Mouse (Mus musculus): ENCODE data around the gene Tlr12.
"Not testable (repeated sequence)": the region's sequence is repeated elsewhere in the genome, so short reads cannot be mapped to it uniquely, and the experiment has no call there.

The Tlr12 gene

DNA sequence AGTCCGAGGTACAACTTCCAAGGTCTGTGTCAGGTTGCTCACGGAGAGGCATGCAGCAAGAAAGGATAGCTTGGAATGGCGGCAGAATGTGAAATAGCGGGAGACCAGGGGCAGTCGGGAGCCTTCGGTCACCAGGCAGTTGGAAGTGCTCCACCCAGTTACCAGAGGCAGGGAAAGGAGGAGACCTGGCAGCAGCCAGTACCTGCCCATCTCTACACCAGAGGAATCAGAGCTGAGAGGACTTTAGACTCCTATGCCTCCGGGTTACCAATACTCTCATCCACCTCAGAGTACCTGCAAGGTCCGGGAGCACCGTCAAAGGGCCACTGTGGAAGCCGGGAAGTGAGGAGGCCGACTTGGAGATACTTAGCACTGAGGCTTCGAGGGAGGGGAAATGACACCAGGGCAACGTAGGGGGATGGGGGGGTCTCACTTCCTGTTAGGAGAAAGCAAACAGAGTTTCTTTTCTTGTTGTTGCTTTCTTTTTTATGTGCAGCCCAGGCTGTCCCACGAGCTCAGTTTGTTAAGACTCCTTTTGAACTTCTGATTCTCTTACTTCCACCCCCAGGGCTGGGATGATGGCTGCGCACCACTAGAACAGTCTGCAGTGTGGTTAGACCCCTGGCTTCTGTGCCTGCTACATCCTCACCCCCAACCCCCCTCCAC is at the start of gene Tlr12:
Gene Tlr12, minus strand, starts transcription at position 374 of the 666 bp plus-strand sequence.
- no peak for DNase-seq (ENCODE audit: low spot score in 2 of 2)

DNA sequence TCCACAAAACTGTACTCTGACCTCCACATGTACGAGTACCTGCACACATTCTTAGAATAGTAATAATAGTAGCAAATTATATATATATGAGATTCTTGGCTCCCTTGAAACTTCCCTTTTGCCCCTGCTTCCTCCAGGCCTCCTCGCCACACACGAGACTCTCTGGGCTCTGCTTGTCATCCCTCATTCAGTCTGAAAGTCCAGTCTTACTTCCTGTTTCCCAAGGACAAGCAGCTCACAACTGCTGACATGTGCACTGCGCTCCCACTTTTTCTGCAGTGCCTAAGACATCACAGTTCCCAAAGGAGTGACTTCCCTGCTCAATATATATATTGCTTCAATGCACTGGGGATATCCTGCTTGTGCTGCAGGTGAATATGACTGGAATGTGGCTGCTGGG is 48.8 kb upstream of the Tlr12 start:
- not testable (repeated sequence) for DNase-seq (ENCODE audit: low spot score in 2 of 2)

DNA sequence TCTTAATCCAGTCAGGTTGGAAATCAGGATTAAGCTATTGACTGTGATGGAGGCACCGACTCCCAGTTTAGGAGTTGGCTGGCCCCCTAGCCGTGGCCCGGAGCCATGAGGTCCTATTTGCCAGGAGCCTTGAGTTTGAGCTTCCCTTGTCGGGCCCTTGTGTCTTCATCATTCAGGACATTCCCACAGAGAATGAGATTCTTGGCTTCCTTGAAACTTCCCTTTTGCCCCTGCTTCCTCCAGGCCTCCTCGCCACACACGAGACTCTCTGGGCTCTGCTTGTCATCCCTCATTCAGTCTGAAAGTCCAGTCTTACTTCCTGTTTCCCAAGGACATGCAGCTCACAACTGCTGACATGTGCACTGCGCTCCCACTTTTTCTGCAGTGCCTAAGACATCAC is 47.9 kb upstream of the Tlr12 start:
- DNase-seq (ENCODE audit: low spot score in 2 of 2), result peak in 1 of 2 experiments; percentile 43

DNA sequence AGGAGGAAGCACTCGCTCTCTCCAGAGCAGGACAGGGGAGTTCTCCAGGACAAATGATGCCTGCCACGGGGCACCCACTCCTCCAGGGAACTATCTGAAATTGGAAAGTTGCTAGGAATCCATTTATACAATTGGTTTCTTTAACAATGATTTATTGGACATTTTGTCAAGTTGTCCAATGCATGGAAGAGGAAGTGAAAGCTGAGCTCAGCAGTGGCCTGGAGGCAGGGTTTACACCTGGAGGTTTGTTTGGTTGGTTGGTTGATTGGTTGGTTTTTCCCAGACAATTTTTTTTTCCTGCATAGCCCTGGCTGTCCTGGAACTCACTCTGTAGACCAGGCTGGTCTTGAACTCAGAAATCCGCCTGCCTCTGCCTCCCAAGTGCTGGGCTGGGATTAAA is 45.6 kb upstream of the Tlr12 start:
- DNase-seq (ENCODE audit: low spot score in 2 of 2), result no peak

DNA sequence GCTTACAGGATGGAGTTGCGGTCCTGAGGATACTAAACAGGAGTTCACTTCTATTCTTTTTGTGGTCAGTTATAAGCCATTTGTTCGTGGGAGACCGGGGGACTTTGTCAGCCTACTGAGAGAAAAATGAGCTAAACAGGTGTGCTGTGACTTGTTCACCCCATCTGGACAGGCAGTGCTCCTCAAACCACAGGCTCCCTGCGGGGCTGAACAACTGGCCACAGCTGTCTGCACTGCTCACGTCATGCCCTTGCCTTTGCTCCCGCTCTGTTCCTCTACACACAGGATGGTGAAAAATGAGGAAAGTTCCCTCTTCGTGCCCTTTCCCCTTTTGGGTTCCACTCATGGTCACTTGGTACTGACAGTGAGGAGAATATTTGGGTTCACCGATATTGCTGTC is 42.6 kb upstream of the Tlr12 start:
- no peak for DNase-seq (ENCODE audit: low spot score in 2 of 2)

DNA sequence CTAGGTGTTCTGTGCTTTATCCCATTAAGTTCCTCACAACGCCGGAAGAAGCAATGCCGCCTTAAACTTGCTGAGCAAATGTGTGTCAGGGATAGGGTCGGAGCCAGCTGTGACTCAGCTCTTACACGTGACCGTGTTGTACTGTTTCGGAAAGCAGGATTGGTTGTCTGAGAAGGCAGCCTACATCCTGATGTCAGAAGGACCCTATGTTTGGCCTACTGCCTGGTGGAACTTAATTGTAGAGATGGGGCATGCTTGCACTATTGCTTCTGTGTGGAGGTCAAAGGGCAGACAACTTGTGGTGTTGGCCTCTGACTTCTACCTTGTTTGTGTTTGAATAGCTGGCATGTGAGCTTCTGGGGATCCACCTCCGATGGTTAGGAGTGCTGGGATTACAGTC is 41.8 kb upstream of the Tlr12 start:
- no peak for DNase-seq (ENCODE audit: low spot score in 2 of 2)

DNA sequence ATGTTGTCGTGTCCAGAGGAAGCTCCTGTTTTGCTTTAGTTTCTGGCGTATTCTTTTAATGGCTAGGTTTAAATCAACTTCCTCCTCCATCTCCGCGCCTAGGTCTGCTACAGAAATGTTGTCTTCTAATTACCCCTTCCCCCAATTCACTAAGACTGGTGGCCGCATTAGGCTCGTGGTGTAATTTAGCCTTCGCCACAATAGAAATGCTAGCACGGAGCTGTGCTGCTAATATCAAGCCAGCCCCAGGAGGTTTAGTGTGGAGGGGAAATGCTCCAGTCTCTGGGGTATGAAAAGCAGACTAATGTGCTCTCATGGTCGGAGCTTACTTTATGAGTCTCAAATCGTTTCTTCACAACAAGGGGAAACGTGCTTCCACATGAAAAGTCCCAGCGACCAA is 37.0 kb upstream of the Tlr12 start:
- DNase-seq (ENCODE audit: low spot score in 2 of 2), result no peak

DNA sequence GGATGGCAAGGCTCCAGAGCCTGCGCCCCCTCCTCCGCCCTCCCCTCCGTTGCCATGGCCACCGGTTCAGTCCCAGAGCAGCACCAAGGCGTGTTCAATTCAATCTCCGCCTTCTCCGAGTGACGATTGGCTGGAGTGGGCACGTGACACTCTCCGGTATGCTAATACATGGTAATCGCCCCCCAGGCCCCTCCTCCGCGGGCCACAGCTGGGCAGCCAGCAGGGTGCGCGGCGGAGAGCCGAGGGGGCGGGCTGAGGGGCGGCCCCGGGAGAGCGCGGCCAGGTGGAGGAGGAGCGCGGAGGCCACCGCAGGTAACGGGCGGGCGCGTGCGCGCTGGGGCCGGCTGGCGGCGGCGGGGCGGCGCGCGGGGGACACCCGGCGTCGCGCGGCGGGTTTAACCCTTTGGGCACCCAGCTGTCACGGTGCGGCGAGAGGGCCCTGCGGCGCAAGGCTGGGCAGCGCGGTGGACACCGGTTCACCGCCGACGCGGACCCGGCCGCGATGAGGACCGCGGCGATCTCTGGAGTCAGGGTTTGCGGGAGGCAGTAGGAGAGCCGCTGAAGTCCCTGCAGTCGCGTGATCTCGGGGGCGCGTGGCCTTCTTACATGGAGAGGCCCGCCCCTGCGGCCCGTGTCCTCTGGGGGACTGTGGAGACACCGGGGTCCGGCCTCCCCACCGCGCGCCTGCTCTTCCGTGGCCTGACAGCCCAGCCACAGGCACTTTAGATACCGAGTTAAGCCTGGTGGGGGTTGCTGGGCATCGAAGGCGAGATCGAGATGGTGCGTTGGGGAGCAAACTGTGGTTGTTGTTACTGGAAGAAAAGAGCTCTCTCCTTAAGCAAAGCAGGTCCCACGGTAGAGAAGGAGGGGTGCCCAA is 36.3 kb upstream of the Tlr12 start, which contains the start of gene Phc2:
Gene Phc2, plus strand, starts transcription at position 198 of the 877 bp plus-strand sequence.
- DNase-seq (ENCODE audit: low spot score in 2 of 2), result peak; percentile 84 to 93

DNA sequence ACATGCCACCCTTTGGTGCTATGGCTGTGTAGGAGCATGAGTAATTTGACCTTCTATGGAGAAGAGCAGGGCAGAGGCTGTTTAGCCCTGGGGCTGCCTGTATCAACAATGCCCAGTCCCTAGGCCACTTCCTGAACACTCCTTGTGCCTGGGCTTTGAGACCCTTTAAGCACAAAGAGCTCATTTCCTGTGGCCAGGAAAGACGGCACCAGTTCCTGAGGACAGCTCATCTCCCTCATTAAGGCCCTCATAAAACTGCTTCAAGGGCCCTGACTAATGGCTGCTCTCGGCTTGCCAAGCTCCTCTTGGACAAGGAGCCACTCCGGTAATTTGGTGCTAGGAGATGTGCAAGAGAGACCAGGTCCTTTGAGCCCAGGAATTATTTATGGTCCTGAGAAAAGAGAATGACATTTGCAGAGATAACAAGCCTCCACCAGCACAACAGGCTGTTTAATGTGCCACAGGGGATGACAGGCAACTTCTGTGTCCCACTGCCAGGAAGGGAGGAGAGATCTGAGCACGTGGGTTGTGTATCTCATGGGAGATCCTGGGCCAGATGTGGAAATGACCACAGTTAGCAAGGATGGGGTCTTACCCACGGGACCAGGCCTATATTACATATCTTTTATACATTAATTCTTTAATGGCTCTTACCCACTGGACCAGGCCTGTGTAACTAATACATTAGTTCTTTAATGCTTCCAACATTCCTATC is 34.3 kb upstream of the Tlr12 start:
- DNase-seq (ENCODE audit: low spot score in 2 of 2), result no peak

DNA sequence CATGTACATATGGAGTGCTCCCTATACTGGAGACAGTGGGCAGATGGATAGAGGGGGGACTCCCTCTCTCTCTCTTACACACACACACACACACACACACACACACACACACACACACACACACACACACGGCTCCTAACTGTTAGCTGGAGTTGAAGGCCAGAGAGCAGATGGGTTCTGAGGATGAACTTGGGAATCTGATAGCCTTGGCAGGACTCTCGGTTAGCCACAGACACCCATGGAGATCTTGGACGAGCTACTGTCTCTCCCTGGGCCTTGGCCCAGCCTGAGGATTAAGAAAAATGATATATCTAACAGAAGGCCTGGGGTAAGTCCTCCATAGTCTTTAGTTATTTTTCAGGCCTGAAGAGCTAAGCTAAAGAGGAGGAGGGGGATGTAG is 33.1 kb upstream of the Tlr12 start:
- peak in 1 of 2 experiments; percentile 72 for DNase-seq (ENCODE audit: low spot score in 2 of 2)

DNA sequence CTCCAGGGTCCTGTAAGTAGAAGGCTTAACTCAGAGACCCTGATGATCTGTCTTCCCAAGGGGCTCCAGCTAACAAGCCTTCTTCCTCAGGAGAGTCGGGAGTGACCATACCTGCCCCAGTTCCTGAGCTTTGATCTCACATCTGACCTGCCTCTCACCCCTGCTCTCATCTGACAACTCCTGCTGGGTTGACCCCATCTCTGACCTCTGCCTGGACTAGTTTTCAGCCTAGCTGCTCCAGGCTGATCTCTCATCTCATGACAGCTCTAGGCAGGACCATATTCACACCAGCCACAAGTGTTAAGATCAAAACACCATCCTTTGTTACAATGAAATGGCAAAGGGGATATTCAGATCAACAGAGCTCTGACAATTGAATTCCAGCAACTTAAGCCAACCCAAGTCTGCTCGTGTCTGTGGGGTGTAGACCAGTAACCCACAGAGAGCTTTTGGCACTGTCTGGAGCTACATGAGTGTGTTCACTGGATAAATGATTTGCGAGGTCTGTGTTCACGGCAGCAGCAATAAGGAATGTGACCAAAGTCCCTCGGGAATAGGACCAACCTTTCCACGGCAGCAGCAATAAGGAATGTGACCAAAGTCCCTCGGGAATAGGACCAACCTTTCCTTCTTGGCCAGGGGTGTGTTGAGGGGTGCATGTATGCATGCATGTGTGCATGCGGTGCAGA is 30.3 kb upstream of the Tlr12 start:
- DNase-seq (ENCODE audit: low spot score in 2 of 2), result no peak

DNA sequence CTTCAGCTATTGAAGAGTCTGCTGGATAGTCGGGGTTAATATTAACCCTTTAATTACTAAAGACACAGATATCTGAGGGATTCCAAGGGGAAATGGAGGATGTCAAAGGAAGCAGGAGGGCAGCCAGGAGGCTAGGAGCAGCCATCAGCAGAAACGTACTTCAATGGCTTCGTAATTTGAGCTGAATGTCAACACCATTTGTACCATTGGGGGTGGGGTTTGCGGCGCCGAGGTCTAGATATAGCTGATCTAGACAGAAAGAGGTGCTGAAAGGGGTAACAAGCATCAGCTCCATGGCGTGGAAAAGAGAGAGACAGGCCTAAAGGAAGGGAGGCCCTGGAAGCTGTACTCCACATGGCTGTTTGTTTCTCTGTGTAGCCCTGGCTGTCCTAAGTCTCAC is 28.3 kb upstream of the Tlr12 start:
- DNase-seq (ENCODE audit: low spot score in 2 of 2), result no peak

DNA sequence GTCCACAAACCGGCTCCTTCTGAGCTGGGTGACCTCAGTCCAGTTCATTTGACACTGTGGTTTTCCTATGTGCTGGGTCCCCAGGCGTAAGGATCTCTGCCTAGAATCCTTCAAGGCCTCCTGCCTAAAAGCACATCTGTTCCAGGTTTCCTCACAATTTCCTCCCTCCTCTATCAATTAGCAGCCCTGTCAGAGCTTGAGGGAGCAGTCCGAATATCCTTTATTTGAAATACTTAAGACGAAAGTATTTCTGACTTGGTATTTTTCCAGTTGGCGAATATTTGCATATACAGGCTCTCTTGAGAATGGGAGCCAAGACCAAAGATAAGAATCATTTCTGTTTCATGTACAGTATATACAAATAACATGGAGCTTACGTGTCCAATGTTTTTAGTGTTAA is 27.5 kb upstream of the Tlr12 start:
- DNase-seq (ENCODE audit: low spot score in 2 of 2), result no peak

DNA sequence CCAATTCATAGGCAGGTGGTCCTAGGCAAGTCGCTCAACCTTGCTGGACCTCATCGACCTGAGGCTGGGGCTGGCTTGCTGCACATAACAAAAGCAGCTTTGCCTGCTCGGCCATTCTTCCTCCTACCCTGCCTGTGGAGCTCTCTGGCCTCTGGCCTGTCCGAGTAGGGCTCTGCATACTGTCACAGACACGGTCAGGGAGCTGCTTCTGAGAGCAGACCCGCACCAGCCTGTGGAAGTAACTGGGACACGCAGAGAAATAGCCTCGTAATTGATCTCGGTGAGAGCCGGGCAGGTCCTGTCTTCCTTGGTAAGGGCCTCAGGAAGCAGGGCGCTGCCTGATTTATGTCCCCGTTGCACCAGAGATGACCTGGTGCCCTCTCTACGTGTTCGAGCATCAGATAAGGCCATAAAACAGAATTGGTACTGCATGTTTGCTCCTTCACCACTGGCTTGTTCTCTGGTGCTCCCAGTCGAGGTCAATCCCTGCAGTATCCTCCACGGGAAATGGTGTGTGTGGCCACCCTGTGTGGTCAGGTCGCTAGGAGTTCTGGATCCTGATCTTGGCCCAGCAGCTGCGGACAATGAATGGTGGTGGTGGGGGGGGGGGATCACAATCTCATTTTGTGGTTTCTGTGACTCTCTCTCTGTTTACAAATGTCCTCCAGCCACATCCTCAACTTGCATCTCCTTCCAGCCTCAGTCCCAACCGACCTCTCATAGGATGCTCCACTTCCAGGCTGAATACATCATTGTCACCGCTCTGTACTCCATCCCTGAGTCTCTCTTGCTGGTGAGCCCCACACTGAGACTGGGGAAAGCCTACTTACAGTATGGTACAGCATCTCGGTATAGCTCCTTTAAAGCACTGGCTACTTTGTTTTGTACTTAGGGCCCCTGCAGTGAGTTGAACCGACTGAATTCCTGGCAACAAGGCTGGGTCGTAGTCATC is 23.6 kb upstream of the Tlr12 start:
- no peak for DNase-seq (ENCODE audit: low spot score in 2 of 2)

DNA sequence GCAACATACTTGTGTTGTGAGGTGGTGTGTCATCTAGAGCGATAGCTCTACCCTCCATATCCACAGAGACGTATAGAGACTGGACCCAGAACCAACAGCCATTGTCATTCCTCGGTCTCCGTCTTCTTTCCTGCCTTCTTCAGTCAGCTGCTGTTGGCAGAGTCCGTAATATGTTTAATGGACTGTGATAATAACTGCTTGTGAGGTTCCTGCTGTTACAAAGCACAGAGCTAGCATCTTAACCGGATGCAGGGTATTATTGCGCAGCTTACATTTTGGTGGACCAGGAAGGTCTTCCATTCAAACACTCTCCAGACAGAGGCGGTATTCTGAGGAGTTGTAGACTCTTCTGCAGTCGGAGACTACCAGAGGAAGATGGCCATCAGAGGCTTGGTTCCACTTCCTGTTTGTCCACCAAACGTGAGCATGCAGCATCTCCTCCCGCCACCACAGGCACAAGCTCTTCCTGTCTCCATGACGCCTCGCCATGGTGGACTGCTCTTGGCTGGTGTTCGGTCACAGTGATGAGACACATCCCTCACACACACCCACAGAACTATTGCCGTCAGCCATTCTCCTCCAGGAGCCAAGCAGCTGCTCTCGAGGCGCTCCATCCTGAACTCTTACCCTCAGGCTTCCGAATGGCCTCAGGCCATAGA is 20.0 kb upstream of the Tlr12 start:
- no peak for DNase-seq (ENCODE audit: low spot score in 2 of 2)

DNA sequence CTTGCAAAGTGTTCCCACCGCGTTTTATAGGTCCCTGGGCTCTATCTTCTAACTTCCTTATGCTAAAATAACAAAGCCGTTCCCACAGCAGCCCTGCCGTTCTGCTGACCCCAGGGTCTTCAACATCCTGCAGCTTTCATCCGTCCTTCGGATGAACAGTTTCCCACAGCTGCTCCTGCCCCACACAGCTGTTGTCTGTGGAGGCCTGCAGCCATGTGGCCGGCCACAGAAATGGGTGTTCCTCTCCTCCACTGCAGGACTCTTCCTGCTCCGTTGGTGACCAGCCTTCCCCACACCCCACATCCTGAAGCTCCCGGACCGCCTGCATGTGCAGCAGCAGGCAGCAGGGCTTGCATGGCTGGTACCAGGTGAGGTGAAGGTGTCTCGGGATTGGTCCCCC is 18.8 kb upstream of the Tlr12 start:
- DNase-seq (ENCODE audit: low spot score in 2 of 2), result no peak

DNA sequence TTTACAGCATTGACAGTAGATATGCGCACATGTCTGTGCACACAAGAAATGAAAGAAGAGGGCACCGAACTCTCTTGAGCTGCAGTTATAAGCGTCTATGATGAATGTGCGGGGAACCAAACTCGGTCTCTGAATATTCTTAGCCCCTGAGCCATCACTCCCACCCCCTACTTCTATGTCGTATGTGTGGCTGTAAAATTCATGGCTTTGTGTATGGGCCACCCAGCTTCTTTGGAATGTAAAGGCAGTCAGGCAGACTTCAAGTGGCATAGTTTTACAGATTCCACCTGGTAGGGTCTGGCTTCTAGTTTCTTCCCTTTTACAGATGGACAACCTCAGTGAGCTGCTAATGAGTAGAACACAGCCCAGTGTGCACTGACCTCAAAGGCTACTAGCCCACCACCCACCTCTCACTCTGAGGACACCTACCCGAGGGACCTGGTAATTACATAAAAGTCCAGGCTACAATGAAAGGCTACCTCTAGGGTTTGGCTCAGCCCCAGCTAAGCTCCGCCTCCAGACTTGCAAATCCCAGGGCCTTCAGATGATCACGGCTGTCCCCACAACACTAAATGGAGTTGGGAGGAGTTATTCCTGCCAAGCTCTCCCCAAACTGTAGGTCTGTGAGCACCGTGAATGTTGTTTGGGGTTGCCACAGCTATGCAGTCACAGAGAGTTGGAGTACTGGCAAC is 17.6 kb upstream of the Tlr12 start:
- DNase-seq (ENCODE audit: low spot score in 2 of 2), result no peak

DNA sequence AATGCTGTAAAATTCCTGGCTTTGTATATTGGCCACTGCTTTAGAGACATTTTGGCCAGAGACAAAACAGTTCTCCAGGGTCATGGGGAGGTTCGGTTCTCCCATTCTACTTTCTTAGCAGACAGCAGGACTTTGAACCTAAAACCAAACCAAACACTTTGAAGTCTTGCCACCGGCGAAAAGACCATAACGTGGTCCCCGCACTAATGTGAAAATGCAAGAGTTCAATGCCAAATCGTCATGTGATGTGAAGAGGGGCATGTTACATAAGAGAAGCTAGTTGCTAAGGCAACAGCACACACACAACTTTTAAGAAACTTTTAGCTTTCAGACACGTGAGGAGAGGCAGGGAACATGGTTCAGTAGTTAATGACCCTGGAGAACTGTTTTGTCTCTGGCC is 17.0 kb upstream of the Tlr12 start:
- DNase-seq (ENCODE audit: low spot score in 2 of 2), result no peak

DNA sequence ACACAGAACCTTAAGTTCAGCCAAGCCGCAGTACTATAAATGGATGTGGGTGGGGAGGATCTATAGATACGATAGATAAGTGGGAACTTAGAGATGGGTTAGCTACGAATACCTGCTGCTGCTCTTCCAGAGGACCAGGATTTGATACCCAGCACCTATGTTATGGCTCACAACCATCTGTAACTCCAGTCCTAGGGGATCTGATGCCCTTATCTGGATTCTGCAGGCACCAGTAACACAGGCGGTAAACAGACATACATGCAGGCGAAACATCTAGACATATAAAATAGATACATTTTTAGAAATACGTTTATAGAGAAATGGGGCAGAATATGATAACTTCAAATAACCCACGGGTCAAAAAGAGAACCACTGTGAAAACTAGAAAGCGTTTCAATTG is 2.7 kb upstream of the Tlr12 start:
- DNase-seq (ENCODE audit: low spot score in 2 of 2), result no peak

DNA sequence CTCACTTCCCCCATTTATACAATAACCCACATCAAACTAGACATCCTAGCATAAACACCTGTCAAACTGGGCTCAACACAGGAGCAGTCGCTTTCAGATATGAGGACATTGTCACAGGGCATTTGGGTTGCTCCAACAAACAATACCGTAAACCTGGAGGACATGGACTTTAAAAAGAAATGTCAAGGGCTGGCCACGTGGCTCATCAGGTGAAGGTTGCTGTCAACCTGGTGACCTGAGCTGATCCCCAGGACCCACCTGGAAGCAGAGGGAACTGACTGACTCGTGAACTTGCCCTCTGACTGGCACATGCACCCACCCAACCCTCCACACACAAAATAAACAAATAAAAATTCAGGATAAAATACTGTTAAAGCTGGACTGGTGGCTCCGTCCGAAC is 2.2 kb upstream of the Tlr12 start:
- DNase-seq (ENCODE audit: low spot score in 2 of 2), result no peak
